In the genomic region with DNA sequence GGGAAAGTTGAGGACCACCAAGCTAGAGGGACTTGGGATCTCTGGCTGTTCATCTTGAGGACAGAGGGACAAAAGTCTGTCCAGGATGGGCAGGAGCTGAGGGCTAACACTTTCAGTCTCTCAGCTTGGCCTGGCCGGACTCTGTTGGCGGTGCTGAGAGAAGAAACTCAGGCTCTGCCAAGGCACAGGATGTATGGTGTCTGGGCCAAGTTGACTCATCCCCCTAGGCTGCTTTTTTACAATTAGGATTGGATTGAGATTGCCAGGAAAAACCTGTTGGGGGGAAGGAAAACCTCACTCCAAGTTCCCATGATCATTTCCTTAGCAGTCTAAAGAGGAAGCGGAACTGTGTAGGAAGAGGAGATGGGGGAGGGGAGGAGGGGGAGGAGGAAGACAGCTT, we compare ENCODE assay signal across 18 mouse cellular contexts. TPM values are rescaled to one million over a fixed set of nuclear protein-coding genes. Genes with fewer than 3 reads are reported as not detected.
DNase-seq lines count a peak whose midpoint lies in the region; ATAC-seq and TF ChIP-seq lines count a peak whose summit lies in the region.
"Had no signal": no experiment of that assay in that cellular context is flagged by ENCODE, and none has a peak within 500 bp of the region (broad histone marks: within the 10 kb centered on the region; RNA-seq: fewer than 3 reads in every experiment).

No protein-coding gene starts in this region.

- no peak for ATAC-seq in midbrain, postnatal 0 days (ENCODE audit: low FRiP score)

- no peak overlapping the region for H3K4me3 ChIP-seq in midbrain, postnatal 0 days (ENCODE audit: low read depth, low read length)
- H3K4me3 ChIP-seq in midbrain, embryonic 10.5 days = no peak overlapping the region
- H3K4me3 ChIP-seq in gastrocnemius, adult 2 months = no peak overlapping the region
- H3K4me3 ChIP-seq: embryonic facial prominence, embryonic 15.5 days; heart, embryonic 13.5 days; limb, embryonic 12.5 days; liver, embryonic 15.5 days; midbrain, embryonic 12.5 days had no signal

- peaks cover 20% of the 10 kb centered on the region; the same call in 1 of the 2 replicates for H3K4me1 ChIP-seq in midbrain, postnatal 0 days (ENCODE audit: insufficient read depth, low read length)
- peaks cover 14% of the 10 kb centered on the region for H3K4me1 ChIP-seq in midbrain, embryonic 10.5 days

- TF ChIP-seq CTCF in midbrain, postnatal 0 days (IDR thresholded peaks at IDR 0.05) = no peak
- TF ChIP-seq CTCF in gastrocnemius, adult 2 months (IDR thresholded peaks at IDR 0.05) = no peak

- intact Hi-C loops in gastrocnemius, adult 2 months (cut with DNase I) = no loop called here

- no peak overlapping the region for H3K27ac ChIP-seq in midbrain, postnatal 0 days (ENCODE audit: low read depth, low read length)
- H3K27ac ChIP-seq in midbrain, embryonic 10.5 days (replicated peaks) = no peak overlapping the region
- no peak overlapping the region for H3K27ac ChIP-seq in gastrocnemius, adult 2 months
- H3K27ac ChIP-seq: embryonic facial prominence, embryonic 15.5 days; heart, embryonic 13.5 days; limb, embryonic 12.5 days; liver, embryonic 15.5 days; midbrain, embryonic 12.5 days had no signal

- no peaks in the 10 kb centered on the region for H3K9me3 ChIP-seq in midbrain, postnatal 0 days (ENCODE audit: low read length)
- H3K9me3 ChIP-seq in midbrain, embryonic 10.5 days (replicated peaks) = no peaks in the 10 kb centered on the region
- H3K9me3 ChIP-seq: embryonic facial prominence, embryonic 15.5 days; heart, embryonic 13.5 days; limb, embryonic 12.5 days; liver, embryonic 15.5 days; midbrain, embryonic 12.5 days had no signal

- no peaks in the 10 kb centered on the region for H3K27me3 ChIP-seq in midbrain, postnatal 0 days (ENCODE audit: insufficient read depth, low read length)
- H3K27me3 ChIP-seq in midbrain, embryonic 10.5 days (ENCODE audit: low read depth, poor library complexity, severe bottlenecking) = peaks cover 42% of the 10 kb centered on the region

- WGBS in midbrain, postnatal 0 days = 83% methylated on average over 3 of the region's 3 CpGs
- WGBS in midbrain, embryonic 10.5 days = 88% methylated on average over 3 of the region's 3 CpGs

- no peak for DNase-seq in midbrain, postnatal 0 days (ENCODE audit: low spot score)
- no peak for DNase-seq in midbrain, embryonic 10.5 days (ENCODE audit: low spot score)
- peak; percentile 52 for DNase-seq in adipocyte (ENCODE audit: low spot score)
- peak; percentile 74 to 76 for DNase-seq in cerebellum, postnatal 10 days
- no peak for DNase-seq in embryo, embryonic 10.5 days (ENCODE audit: low spot score)
- no peak for DNase-seq in gastrocnemius, adult 2 months
- no peak for DNase-seq in frontal cortex, adult 2 months (ENCODE audit: extremely low spot score in 1 of 2, low spot score in 1 of 2)
- DNase-seq: gastrocnemius, postnatal 36 days; kidney, adult 18-20 months; kidney, postnatal 36 days had no signal

- H3K4me2 ChIP-seq in midbrain, postnatal 0 days (ENCODE audit: low read depth, low read length, poor library complexity, severe bottlenecking) = peak overlapping the region; percentile 28; the same call in 1 of the 2 replicates
- H3K4me2 ChIP-seq: embryonic facial prominence, embryonic 15.5 days; heart, embryonic 13.5 days; limb, embryonic 12.5 days; liver, embryonic 15.5 days; midbrain, embryonic 12.5 days had no signal

- H3K36me3 ChIP-seq in midbrain, postnatal 0 days (ENCODE audit: insufficient read depth, low read length) = peaks cover 11% of the 10 kb centered on the region; the same call in 1 of the 2 replicates
- no peaks in the 10 kb centered on the region for H3K36me3 ChIP-seq in midbrain, embryonic 10.5 days
- H3K36me3 ChIP-seq: embryonic facial prominence, embryonic 15.5 days; heart, embryonic 13.5 days; limb, embryonic 12.5 days; liver, embryonic 15.5 days; midbrain, embryonic 12.5 days had no signal

- H3K9ac ChIP-seq in midbrain, postnatal 0 days (replicated peaks; ENCODE audit: low read length, poor library complexity, severe bottlenecking) = no peak overlapping the region
- H3K9ac ChIP-seq: embryonic facial prominence, embryonic 15.5 days; heart, embryonic 13.5 days; limb, embryonic 12.5 days; liver, embryonic 15.5 days; midbrain, embryonic 12.5 days had no signal

RNA-seq across cellular contexts. Expression of a gene that starts 10.7 kb away (rescaled TPM):
- 92.0 and 92.8 TPM in 2 replicates for total RNA-seq in midbrain, postnatal 0 days (2014; rRNA removed)
- 68.9 and 70.3 TPM in 2 replicates for polyA plus RNA-seq in midbrain, postnatal 0 days (2015; fragmentation: Nextera tagmentation; extraction: Ambion mirVana)
- 1.0 and 2.2 TPM in 2 replicates for polyA plus RNA-seq in midbrain, embryonic 10.5 days (2016; fragmentation: Nextera tagmentation; extraction: Ambion mirVana)
- total RNA-seq in gastrocnemius, adult 2 months (2021) = 1 to 10 TPM; 2.3 to 2.4 TPM
- polyA plus RNA-seq in frontal cortex, adult 2 months (2012; rRNA removed) = 98.3 and 99.6 TPM in 2 replicates
- total RNA-seq: common myeloid progenitor, adult 5-6 weeks; hematopoietic stem cell, adult 5-6 weeks; neutrophil, adult 5-6 weeks had no signal
- polyA plus RNA-seq: liver, embryonic 15.5 days had no signal

RNA-seq across cellular contexts. Expression of a gene that starts 56.0 kb away (rescaled TPM):
- total RNA-seq in midbrain, postnatal 0 days (2014; rRNA removed) = 1.6 and 3.8 TPM in 2 replicates
- 2.7 and 2.8 TPM in 2 replicates for polyA plus RNA-seq in midbrain, postnatal 0 days (2015; fragmentation: Nextera tagmentation; extraction: Ambion mirVana)
- 0.06 TPM in 2 replicates for polyA plus RNA-seq in midbrain, embryonic 10.5 days (2016; fragmentation: Nextera tagmentation; extraction: Ambion mirVana)
- 1 to 10 TPM; 4.2 to 5.6 TPM for total RNA-seq in gastrocnemius, adult 2 months (2021)
- 3.6 and 5.9 TPM in 2 replicates for polyA plus RNA-seq in frontal cortex, adult 2 months (2012; rRNA removed)
- total RNA-seq: common myeloid progenitor, adult 5-6 weeks; neutrophil, adult 5-6 weeks had no signal
- polyA plus RNA-seq: midbrain, embryonic 12.5 days had no signal

Comparison
In these comparisons a context has a peak if more than half of its experiments do, and no peak if none do; other contexts are left out.
1. RNA of a gene that starts 10.7 kb away (polyA plus RNA-seq): 98.3 to 99.6 TPM in frontal cortex, adult 2 months and 68.9 to 70.3 TPM in midbrain, postnatal 0 days; 1.0 to 2.2 TPM in midbrain, embryonic 10.5 days; every median in the first group is over 10 times any median in the second.
2. DNase-seq: peak in adipocyte (single experiment) and cerebellum, postnatal 10 days (2 of 2); none in midbrain, postnatal 0 days (single experiment), midbrain, embryonic 10.5 days (single experiment), embryo, embryonic 10.5 days (single experiment), gastrocnemius, adult 2 months (single experiment) and frontal cortex, adult 2 months (0 of 2).